Mouse (Mus musculus) macrophage (primary cell): Measurements from ENCODE around the gene Epas1. TPM values are rescaled to one million over a fixed set of nuclear protein-coding genes. Genes with fewer than 3 reads are reported as not detected.

ENCODE experiments used
- H3K27ac ChIP-seq: fragments of 350-480 bp; formaldehyde crosslinking; 2 replicates; pipeline ENCODE4 v1.9.0; 2021
- H3K36me3 ChIP-seq: fragments of 350-480 bp; formaldehyde crosslinking; 2 replicates; pipeline ENCODE4 v1.9.0; 2021; ENCODE audit errors: inconsistent target
- H3K4me3 ChIP-seq: fragments of 350-480 bp; formaldehyde crosslinking; 2 replicates; pipeline ENCODE4 v1.9.0; 2021; ENCODE audit errors: inconsistent target
- H3K79me2 ChIP-seq: fragments of 350-480 bp; formaldehyde crosslinking; 2 replicates; pipeline ENCODE4 v1.9.0; 2021; ENCODE audit errors: inconsistent target
- WGBS: methylation state at CpG from one replicate; pipeline ENCODE4 v1.1.7; 2026; ENCODE audit warnings: inconsistent platforms; ENCODE audit not compliant: missing documents; 5-methylcytosine and 5-hydroxymethylcytosine counted together
- polyA plus RNA-seq: library from polyadenylated mRNA; stranded (reverse); fragments of 250-400 nt; gene quantifications from 3 replicates; pipeline ENCODE4 v1.2.4, GENCODE M21; 2018; ENCODE audit warnings: inconsistent platforms

Gene Epas1
- polyA plus RNA-seq, 1 experiment from 2014 or later: 6.8 TPM

DNA sequence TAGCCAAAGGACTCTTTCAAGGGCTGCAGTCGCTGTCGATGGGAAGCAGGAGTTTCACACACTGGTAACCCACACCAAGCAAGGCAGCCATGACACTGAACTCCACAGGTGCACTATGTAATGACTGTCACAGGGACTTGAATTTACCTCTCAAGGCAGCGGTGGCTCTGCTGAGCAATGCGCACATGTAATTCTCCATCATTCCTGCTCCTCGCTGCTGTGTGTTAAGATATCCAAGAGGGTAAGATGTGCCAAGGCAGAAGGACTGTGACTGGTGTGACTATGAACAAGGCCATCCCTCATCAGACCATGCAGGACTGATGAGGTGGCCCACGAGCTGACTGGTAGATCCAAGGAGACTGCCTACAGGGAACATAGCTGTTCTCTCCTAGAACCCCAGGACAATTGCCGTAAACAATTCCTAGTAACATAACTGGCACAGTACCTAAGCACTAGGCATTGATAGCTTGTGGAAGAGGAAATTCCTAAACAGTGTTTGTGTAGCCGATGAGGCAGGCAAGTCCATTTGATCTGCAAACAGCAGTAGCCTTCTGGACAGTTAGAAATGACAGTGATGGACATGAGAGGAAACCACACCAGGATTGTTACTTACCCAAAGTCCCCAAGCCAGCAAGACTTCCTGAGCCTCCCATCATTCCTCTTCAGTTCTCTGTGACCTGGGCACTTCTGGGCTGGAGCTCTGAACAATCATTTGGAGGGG lies 68.7 kb downstream of the Epas1 start:
- H3K27ac ChIP-seq: no peak overlapping the region
- H3K36me3 ChIP-seq: no peaks in the 10 kb centered on the region
- H3K79me2 ChIP-seq: no peaks in the 10 kb centered on the region
- no peak overlapping the region for H3K4me3 ChIP-seq
- 86% methylated on average over 8 of the region's 8 CpGs for WGBS

DNA sequence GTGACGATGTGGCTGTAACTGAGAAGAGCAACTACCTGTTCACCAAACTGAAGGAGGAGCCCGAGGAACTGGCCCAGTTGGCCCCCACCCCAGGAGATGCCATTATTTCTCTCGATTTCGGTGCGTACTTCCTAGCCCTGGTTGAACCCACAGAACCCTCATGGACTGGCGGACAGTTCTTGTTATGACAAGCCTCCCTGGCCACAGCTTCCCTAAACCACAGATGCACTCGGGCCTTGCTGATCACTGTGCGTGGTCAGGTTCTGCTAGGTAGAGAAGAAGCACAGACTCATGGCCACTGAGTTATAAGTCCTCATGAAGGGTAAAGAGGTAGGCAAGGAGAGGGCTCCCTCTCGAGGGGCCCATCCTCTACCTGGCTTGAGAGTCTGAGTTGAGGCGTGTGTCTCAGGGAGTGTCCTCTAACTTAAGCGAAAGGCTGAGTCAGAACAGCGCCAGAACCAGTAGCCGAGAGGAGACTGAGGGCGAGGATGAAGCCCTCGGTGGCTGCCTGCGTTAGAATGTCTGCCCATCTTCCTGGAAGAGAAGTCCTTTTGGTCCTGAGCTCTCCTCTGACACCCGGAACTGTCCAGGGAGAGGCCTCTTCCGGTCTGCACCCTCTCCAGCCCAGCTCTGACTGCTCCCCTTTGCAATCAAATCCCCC lies 71.1 kb downstream of the Epas1 start:
- WGBS: 62% methylated on average over 18 of the region's 18 CpGs
- no peaks in the 10 kb centered on the region for H3K36me3 ChIP-seq
- H3K4me3 ChIP-seq: no peak overlapping the region
- no peaks in the 10 kb centered on the region for H3K79me2 ChIP-seq
- no peak overlapping the region for H3K27ac ChIP-seq

DNA sequence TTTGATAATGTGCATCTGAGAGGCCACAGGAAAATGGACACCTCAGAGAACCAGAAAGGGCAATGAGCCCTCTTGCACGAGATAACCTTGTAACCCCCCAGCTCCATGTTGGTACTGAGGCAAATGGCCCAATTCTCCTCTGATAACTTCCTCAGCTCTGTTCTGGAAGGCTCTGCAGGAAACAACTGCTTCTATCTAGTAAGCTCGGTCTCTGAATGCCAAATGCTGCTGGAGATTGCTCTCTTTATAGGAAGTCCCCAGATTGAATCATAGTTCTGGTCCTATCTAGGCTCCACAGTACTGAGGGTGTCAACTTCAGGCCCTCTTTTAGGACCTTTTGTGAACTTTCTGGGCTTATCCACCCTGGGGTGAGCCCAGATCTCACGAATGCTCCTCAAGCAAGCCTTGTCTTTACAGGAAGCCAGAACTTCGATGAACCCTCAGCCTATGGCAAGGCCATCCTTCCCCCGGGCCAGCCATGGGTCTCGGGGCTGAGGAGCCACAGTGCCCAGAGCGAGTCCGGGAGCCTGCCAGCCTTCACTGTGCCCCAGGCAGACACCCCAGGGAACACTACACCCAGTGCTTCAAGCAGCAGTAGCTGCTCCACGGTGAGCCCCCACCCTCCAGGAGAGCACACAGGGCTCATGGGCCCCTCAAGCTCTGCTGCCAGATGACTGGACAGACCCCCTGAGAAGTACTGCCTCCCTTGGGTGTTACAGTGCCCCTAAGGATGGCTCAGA lies 71.8 kb downstream of the Epas1 start:
- Histone ChIP-seq H3K79me2 (no peaks in the 10 kb centered on the region), H3K4me3 (no peak overlapping the region), H3K36me3 (no peaks in the 10 kb centered on the region), H3K27ac (no peak overlapping the region)
- 68% methylated on average over 9 of the region's 9 CpGs for WGBS

DNA sequence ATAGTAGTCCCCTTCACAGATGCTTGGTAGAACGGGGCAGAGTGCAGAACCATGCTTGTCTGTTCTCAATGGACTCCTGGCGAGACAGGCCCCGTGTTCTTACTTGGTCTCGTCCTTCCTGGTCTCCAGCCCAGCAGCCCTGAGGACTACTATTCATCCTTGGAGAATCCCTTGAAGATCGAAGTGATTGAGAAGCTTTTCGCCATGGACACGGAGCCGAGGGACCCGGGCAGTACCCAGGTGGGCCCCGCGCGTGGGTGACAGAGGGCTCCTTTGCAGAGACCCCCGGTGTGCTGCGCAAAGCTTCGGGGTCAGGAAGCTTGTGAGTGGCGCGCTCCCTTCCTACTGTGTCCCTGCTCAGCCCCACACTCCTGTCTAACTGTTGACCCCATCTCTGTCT lies 72.9 kb downstream of the Epas1 start:
- Histone ChIP-seq H3K79me2 (no peaks in the 10 kb centered on the region), H3K4me3 (no peak overlapping the region), H3K27ac (no peak overlapping the region), H3K36me3 (no peaks in the 10 kb centered on the region)
- 90% methylated on average over 7 of the region's 17 CpGs for WGBS

DNA sequence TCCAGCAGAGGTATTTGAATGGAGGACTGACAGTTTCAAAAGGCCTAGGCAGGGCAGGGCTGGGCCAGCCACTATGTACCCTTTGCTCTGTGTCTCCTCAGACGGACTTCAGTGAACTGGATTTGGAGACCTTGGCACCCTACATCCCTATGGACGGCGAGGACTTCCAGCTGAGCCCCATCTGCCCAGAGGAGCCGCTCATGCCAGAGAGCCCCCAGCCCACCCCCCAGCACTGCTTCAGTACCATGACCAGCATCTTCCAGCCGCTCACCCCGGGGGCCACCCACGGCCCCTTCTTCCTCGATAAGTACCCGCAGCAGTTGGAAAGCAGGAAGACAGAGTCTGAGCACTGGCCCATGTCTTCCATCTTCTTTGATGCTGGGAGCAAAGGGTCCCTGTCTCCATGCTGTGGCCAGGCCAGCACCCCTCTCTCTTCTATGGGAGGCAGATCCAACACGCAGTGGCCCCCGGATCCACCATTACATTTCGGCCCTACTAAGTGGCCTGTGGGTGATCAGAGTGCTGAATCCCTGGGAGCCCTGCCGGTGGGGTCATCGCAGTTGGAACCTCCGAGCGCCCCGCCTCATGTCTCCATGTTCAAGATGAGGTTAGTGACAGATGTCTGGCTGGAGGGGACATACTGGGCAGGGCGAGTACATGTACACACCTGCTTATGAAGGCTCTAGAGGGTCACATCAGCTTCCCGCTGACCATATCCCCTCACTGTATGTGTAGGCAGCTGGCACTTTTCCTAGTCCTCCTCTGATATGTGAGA lies 74.1 kb downstream of the Epas1 start:
- H3K4me3 ChIP-seq: no peak overlapping the region
- H3K27ac ChIP-seq: no peak overlapping the region
- H3K36me3 ChIP-seq: no peaks in the 10 kb centered on the region
- 93% methylated on average over 19 of the region's 19 CpGs for WGBS
- no peaks in the 10 kb centered on the region for H3K79me2 ChIP-seq

DNA sequence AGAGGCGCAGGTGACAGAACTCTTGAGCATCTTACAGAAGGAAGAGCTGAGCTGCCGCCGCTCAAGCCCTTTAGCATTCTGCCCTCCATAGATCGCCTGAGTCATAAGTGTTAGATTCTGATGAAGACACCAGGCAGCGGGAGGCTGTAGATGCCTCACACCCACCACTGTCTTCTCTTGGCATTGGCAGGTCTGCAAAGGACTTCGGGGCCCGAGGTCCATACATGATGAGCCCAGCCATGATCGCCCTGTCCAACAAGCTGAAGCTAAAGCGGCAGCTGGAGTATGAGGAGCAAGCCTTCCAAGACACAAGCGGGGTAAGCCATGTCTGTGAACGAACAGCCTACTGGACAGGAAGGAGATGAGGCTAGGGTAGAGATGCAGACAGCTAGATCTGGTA lies 75.0 kb downstream of the Epas1 start:
- H3K4me3 ChIP-seq: no peak overlapping the region
- WGBS: 93% methylated on average over 11 of the region's 11 CpGs
- no peak overlapping the region for H3K27ac ChIP-seq
- H3K36me3 ChIP-seq: no peaks in the 10 kb centered on the region
- H3K79me2 ChIP-seq: no peaks in the 10 kb centered on the region

DNA sequence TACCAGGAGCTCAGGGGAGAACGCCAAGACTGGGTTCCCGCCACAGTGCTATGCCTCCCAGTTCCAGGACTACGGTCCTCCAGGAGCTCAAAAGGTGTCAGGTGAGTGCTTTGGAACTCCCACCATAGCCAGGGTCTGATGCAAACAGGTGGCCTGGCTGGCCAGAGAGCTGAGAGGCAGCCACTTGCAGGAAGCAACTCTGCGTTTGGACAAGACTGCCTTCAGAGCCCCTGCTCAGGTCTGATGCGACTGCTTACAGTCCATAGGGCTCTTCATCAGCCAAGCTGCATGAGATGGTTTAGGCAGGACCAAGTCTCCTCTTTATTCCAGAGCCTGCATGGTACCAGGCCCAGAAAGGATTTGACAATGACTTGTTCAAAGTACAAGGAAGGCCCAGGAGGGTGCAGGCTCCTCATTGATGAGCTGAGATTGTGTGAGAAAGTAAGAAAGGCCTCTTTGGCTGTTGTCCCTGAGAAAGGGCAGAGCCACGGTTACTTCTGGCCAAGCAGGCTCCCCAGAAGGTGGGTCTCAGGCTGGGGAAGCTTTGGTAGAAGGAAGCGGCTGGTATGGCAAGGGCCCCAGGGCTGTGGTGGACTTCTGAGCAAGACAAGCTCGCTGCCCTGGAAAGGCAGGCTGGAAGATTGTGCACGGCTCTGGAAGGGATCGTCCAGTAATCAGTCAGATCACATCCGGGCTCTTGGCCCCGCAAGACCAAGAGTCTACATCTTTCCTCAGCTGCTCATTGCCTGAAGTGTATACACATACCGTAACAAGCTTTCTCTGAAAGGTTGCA lies 76.1 kb downstream of the Epas1 start:
- WGBS: 90% methylated on average over 13 of the region's 13 CpGs
- H3K36me3 ChIP-seq: no peaks in the 10 kb centered on the region
- no peak overlapping the region for H3K4me3 ChIP-seq
- H3K27ac ChIP-seq: no peak overlapping the region
- H3K79me2 ChIP-seq: no peaks in the 10 kb centered on the region

DNA sequence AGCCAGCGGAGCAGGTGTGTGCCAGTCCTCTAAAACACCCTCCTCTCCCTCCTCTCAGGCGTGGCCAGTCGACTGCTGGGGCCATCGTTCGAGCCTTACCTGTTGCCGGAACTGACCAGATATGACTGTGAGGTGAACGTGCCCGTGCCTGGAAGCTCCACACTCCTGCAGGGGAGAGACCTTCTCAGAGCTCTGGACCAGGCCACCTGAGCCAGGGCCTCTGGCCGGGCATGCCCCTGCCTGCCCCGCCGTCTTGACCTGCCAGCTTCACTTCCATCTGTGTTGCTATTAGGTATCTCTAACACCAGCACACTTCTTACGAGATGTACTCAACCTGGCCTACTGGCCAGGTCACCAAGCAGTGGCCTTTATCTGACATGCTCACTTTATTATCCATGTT lies 77.4 kb downstream of the Epas1 start:
- WGBS: 96% methylated on average over 12 of the region's 12 CpGs
- Histone ChIP-seq H3K79me2 (no peaks in the 10 kb centered on the region), H3K4me3 (no peak overlapping the region), H3K36me3 (no peaks in the 10 kb centered on the region), H3K27ac (no peak overlapping the region)

DNA sequence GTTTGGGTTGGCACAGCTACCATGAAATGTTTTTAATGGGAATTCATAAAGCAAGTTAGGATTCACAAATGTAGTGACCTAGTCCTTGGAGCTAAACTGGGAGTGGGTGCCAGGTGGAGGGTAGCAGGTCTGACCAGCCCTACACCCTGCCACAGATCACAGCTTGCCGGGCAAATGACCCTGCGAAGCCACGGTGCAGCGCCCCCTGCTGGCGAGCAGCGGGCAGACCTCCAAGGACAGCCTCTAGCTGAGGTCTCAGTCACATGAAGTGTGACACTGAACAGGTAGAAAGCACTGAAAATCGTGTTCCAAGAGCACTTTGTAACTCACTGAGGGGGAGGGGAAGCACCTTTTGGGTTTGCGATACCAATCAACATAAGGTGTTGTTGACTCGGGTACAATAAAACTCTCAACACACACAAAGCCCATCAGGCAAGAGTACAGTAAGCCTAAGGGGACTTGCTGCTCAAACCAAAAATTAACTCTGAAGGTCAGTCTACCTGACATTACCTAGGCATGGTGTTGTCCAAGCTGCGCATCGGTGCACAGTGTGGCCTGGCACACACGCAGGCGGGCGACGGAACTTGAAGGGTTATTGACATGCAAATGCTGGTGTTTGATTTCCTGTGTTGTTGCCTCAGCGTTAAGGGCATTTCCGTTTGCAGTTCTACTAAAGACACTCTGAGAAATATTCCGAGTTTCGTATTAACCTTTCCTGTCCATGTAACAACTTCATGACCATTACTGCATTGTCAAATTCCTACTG lies 79.2 kb downstream of the Epas1 start:
- no peak overlapping the region for H3K4me3 ChIP-seq
- no peak overlapping the region for H3K27ac ChIP-seq
- no peaks in the 10 kb centered on the region for H3K79me2 ChIP-seq
- WGBS: 76% methylated on average over 19 of the region's 19 CpGs
- H3K36me3 ChIP-seq: no peaks in the 10 kb centered on the region

DNA sequence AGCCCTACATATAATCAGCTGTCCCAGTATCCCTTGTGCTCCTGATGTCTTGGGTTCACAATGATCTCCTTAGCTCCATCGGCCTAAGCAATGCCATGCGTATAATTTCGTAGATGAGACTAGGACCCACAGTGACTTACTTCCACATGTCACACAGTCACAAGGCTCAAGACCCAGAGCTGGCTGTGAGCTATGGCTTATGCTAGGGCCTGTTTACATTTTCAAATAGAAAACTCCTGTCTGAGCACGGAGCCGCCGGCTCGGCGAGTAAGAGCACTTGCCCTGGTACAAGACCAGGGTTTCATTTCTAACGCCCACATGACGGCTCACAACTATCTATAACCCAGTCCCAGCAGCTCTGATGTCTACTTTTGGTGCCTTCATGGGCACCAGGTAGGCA lies 80.4 kb downstream of the Epas1 start:
- 89% methylated on average over 10 of the region's 10 CpGs for WGBS
- Histone ChIP-seq H3K36me3 (no peaks in the 10 kb centered on the region), H3K79me2 (no peaks in the 10 kb centered on the region), H3K4me3 (no peak overlapping the region), H3K27ac (no peak overlapping the region)

DNA sequence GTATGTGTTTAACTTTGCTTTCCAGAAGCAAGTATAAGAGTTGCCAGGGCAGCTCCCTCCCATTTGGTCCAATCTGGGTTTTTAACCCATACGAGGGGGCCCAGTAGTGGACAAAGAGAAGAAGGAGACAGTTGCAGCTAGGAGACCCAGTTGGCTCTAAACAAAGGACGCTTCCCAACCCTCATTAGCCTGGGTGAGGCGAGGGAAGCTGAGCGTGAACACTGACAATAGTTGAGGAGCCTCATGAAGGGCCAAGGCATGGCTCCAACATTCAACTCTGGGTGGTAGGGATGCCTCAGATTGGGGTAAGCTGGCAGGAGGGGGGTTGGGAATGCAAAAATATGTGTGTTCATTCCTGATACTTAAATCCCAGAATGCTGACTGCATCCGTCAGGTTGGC lies 85.8 kb downstream of the Epas1 start:
- no peaks in the 10 kb centered on the region for H3K36me3 ChIP-seq
- no peak overlapping the region for H3K27ac ChIP-seq
- 91% methylated on average over 5 of the region's 5 CpGs for WGBS
- no peaks in the 10 kb centered on the region for H3K79me2 ChIP-seq
- H3K4me3 ChIP-seq: no peak overlapping the region

DNA sequence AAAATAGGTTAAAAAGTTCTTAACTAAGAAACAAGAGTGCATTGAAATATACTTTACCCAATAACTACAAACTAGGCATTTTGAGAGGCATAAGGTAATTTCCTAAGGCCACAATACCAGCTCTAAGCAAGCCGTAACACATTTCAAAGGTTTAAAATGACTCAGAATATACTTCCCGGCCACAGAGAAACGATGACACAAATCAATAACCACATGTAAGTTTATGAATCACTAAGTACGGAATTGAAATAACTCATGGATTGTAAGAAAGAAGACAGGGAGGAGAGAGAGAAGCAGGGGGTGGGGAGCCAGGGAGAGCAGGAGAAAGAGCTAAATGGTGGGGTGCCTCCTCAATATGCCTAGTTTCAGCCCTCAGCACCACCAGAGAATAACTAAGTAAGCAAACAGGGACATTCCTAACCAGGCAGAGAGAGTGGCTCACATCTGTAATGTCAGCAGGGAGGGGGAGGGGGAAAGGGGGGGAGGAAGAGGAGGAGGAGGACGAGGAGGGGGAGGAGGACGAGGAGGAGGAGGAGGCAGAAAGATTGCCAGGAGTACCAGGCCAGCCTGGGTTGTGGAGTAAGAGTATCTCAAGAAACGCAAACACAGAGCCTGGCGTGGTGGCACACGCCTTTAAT lies 97.3 kb downstream of the Epas1 start:
- H3K4me3 ChIP-seq: no peak overlapping the region
- 82% methylated on average over 9 of the region's 9 CpGs for WGBS
- no peak overlapping the region for H3K27ac ChIP-seq
- no peaks in the 10 kb centered on the region for H3K79me2 ChIP-seq
- no peaks in the 10 kb centered on the region for H3K36me3 ChIP-seq

DNA sequence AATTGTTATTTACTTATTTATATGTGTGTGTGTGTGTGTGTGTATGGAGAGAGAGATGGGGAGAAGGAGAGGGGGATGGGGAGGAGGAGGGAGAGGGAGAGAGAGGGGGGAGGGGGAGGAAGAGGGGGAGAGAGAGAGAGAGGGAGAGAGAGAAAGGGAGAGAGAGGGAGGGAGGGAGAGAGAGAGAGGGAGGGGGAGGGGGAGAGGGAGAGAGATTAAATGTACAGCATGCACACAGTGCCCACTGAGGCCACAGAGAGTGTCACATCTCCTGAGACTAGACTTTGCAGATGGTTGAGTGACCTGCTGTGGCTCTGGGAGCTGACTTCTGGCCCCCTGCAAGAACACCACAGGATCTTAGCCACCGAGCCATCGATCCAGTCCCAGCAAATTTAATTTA lies 98.3 kb downstream of the Epas1 start:
- H3K4me3 ChIP-seq: no peak overlapping the region
- H3K79me2 ChIP-seq: no peaks in the 10 kb centered on the region
- 96% methylated on average over 2 of the region's 2 CpGs for WGBS
- no peaks in the 10 kb centered on the region for H3K36me3 ChIP-seq
- no peak overlapping the region for H3K27ac ChIP-seq
